Mouse (Mus musculus) cortical plate, adult 2 months (tissue): ENCODE data around the gene Ctsh.

Source experiments
- CTCF ChIP-seq: fragments of 200-500 bp; IDR thresholded peaks from 2 replicates; pipeline ENCODE4 v1.5.1; 2011; ENCODE audit warnings: mild to moderate bottlenecking, control low read depth, low read length; ENCODE audit not compliant: insufficient read depth; ENCODE audit errors: extremely low read depth
- POLR2A ChIP-seq: fragments of 200-500 bp; IDR thresholded peaks from 2 replicates; pipeline ENCODE4 v1.6.1; 2011; ENCODE audit warnings: mild to moderate bottlenecking, low read length, control low read depth; ENCODE audit not compliant: insufficient read depth; ENCODE audit errors: extremely low read depth

DNA sequence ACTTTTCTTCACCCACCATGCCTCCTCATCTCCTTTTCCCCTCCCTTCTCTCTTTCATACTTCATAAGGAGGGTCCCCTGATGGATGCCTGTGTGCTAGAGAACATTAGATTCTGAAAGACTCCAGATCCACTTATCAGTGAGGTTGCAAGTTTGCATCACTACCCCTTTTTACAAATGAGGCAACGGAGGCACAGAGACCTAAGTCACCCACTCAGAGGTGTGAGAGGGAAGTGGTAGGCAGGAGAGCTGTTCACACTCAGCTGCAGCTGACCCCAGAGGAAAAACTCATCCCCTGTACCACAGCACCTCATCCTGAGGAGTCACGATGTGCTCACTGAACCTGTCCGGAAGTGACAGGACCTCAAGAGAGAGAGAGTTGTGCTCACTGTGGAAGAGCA, 47.5 kb upstream of the Ctsh start:
- TF ChIP-seq POLR2A, result no peak
- TF ChIP-seq CTCF, result no peak
